Mouse (Mus musculus): ENCODE measurements around the gene Gm10217.

The Gm10217 gene

GRCm38 (mm10) chr8:9863951-9864350 is at the start of gene Gm10217:
Gene Gm10217 (plus strand): TSS chr8:9864251.
- no peak for DNase-seq

GRCm38 (mm10) chr8:9824770-9825169 is 39.3 kb upstream of the Gm10217 start:
- DNase-seq: no peak

- no peak for DNase-seq
Measured at GRCm38 (mm10) chr8:9840257-9840656, 23.8 kb upstream of the Gm10217 start.

DNA sequence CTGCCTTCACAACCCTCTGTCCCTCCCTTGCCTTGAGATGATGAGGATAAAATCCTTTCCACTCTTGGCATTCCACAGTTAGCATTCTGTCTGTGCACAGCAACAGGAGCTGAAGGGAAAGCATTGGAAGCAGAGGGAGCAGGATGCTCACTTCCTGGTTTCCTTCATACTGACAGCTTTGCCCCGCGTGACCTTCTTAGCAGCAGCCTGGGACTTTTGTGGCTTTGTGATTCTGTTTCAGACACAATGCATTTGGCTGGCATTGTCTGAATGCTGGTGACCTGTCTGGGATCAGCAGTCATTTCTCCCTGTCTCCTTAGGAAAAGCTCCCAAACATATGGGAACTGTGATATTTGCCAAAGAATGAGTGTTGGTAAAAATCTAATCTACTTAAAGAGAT is 4.8 kb upstream of the Gm10217 start:
- no peak for DNase-seq

GRCm38 (mm10) chr8:9860539-9861203 is 3.4 kb upstream of the Gm10217 start:
- DNase-seq: no peak

- DNase-seq: no peak
Measured at GRCm38 (mm10) chr8:9865150-9865549, 1.1 kb downstream of the Gm10217 start.

GRCm38 (mm10) chr8:9868094-9868493 is 4.0 kb downstream of the Gm10217 start:
- no peak for DNase-seq

- DNase-seq: no peak
Measured at GRCm38 (mm10) chr8:9876241-9876640, 12.2 kb downstream of the Gm10217 start.

DNA sequence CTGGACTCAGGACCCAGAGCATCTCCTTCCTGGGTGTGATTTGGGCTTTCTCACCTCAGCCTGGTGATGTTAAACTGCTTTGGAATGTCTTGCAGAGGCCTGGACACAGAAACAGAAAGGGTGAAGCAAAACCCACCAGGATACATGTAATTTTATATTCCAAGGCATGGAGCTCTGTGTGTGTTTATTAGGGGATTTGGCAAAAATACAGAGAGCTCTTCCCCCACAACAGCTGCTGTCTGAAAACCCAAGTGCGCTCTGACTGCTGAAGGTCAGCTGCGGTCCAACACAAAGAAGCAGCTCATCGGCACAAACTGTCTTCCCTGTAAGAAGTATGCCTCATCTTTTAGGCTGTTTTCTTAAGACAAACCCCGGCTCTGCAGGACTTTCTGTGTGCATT is 15.9 kb downstream of the Gm10217 start:
- DNase-seq: no peak

- DNase-seq: no peak
Measured at GRCm38 (mm10) chr8:9886714-9887113, 22.7 kb downstream of the Gm10217 start.

DNA sequence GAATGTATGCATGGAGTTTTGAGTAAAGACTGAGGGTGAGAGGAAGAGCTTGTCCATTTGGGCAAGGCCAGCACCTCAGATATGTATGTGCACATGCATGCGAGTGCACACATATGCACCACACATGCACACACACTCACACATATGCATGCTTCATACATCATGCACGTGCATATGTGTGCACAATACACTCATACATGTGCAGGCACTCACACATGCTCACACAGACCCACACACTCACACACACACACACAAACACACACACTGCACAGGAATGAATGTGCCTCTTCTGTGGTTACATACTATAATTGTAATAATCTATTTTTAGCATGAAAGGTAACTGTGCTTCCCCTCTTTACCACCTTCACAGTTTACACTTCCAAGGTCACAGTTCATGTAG is 35.1 kb downstream of the Gm10217 start:
- no peak for DNase-seq

GRCm38 (mm10) chr8:9899673-9900072 is 35.6 kb downstream of the Gm10217 start:
- DNase-seq: no peak
